Mouse (Mus musculus) midbrain, embryonic 11.5 days (tissue): ENCODE measurements at regions not wholly inside any gene's neighbourhood (a gene's known extent, or its start where the extent isn't known, plus 50 kb on each side); places are given as distances from the start of the nearest gene placed in this dataset.

Experiments
- ATAC-seq: fragments of 200-750 bp; cut with Nextera tagmentation; 2 replicates; pipeline ENCODE4 v1.8.0; 2017; ENCODE audit warnings: moderate TSS enrichment, moderate library complexity; ENCODE audit not compliant: low FRiP score
- DNase-seq: peaks from one replicate; pipeline ENCODE4 v3.0.0; 2015; ENCODE audit warnings: low spot score; ENCODE audit errors: missing footprints
- H3K27ac ChIP-seq: fragments of 300-500 bp; sonication (generic); 2 replicates; pipeline ENCODE4 v1.5.1; 2014; ENCODE audit warnings: low read depth, low read length
- H3K27me3 ChIP-seq: fragments of 300-500 bp; sonication (generic); 2 replicates; pipeline ENCODE4 v1.6.1; 2014; ENCODE audit warnings: mild to moderate bottlenecking, low read length, moderate library complexity, mixed read lengths; ENCODE audit not compliant: control insufficient read depth, insufficient read depth
- H3K36me3 ChIP-seq: fragments of 300-500 bp; sonication (generic); 2 replicates; pipeline ENCODE4 v1.6.1; 2014; ENCODE audit warnings: mild to moderate bottlenecking, low read length, moderate library complexity, mixed read lengths; ENCODE audit not compliant: control insufficient read depth, insufficient read depth
- H3K4me1 ChIP-seq: fragments of 300-500 bp; sonication (generic); 2 replicates; pipeline ENCODE4 v1.6.1; 2014; ENCODE audit warnings: low read length; ENCODE audit not compliant: control insufficient read depth, insufficient read depth
- H3K4me2 ChIP-seq: fragments of 300-500 bp; sonication (generic); 2 replicates; pipeline ENCODE4 v1.6.1; 2014; ENCODE audit warnings: mild to moderate bottlenecking, moderate library complexity
- H3K4me3 ChIP-seq: fragments of 300-500 bp; sonication (generic); 2 replicates; pipeline ENCODE4 v1.5.1; 2014; ENCODE audit warnings: low read depth, low read length
- H3K9ac ChIP-seq: fragments of 300-500 bp; sonication (generic); 2 replicates; pipeline ENCODE4 v1.6.1; 2014; ENCODE audit warnings: low read length
- H3K9me3 ChIP-seq: fragments of 300-500 bp; sonication (generic); 2 replicates; pipeline ENCODE4 v1.6.1; 2016; ENCODE audit warnings: low read length; ENCODE audit not compliant: control insufficient read depth
- WGBS: fragments of 180-500 bp; shearing (Covaris S2); extraction: QIAGEN DNeasy Blood & Tissue Kit; methylation state at CpG from one replicate; pipeline ENCODE4 v1.1.7; 2014; 5-methylcytosine and 5-hydroxymethylcytosine counted together

GRCm38 (mm10) chr16:76914311-76914710, 99.2 kb upstream of the Usp25 start:
- no peak overlapping the region for H3K27ac ChIP-seq
- no peak overlapping the region for H3K9ac ChIP-seq
- H3K4me2 ChIP-seq, result no peak overlapping the region
- H3K4me1 ChIP-seq, result no peaks in the 10 kb centered on the region
- DNase-seq (no peak), ATAC-seq (no peak)
- no peaks in the 10 kb centered on the region for H3K36me3 ChIP-seq
- no peaks in the 10 kb centered on the region for H3K27me3 ChIP-seq
- H3K4me3 ChIP-seq, result no peak overlapping the region
- WGBS, result 76% methylated on average over 1 of the region's 1 CpGs
- no peaks in the 10 kb centered on the region for H3K9me3 ChIP-seq

DNA sequence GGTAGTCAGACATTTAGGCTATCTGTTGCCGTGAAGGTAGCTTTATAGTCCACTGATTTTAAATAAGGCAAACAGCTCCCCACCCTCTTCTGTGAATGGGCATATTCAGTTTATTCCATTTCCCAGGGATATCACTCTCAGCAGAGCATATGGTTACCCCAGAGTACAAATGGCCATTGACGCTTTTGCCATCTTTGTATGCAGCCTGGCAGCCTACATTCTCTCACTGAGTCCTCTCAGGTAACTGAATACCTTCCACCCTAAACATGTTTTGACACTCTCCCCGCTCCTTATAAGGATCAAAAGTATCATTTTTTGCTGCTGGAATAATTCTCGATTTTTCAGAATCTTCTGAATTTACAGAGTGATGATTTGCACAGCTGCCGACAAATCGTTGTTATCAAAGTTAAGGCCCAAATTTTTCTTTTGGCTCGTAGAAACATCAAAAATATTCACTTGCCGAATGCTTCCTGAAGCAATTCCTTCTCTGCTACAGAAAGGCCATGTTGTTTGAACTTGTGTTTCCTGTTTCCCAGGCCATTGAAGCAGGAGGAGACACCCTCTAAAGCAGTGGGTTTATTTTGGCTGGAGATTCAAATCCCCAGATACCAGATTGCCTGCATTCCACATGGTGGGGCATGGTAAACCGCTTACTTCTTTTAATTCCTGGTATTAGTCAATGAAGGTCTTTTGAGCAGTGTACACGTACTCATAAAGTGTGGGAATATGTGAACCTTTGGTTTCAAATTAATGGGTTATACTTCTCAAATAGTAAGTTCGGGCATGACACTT, 108.1 kb upstream of the Usp25 start:
- Histone ChIP-seq H3K4me1 (no peaks in the 10 kb centered on the region), H3K4me3 (no peak overlapping the region), H3K27ac (no peak overlapping the region), H3K9me3 (no peaks in the 10 kb centered on the region), H3K4me2 (no peak overlapping the region), H3K36me3 (no peaks in the 10 kb centered on the region), H3K9ac (no peak overlapping the region), H3K27me3 (no peaks in the 10 kb centered on the region)
- no peak for DNase-seq
- ATAC-seq, result no peak
- 82% methylated on average over 11 of the region's 11 CpGs for WGBS

DNA sequence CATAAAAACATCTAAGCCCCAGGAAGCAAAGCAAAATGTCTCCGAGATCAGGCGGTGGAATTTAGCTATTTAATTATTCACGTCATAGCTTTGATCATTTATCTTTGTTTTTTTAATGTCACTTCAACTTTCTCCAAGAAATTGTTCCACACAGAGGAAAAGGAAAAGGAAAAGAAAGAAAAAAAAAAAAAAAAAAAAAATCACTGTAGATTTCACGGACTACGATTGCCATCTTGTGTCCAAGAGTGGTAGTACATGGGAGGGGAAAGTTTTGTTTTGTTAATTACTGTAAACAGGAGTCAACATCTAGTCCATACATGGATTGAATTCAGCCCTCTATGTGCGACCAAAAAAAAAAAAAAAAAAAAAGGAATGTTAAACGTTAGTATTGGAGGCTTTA, 114.4 kb upstream of the Usp25 start:
- 25% methylated on average over 7 of the region's 7 CpGs for WGBS
- H3K4me3 ChIP-seq, result no peak overlapping the region
- no peak overlapping the region for H3K27ac ChIP-seq
- H3K36me3 ChIP-seq, result no peaks in the 10 kb centered on the region
- no peak overlapping the region for H3K9ac ChIP-seq
- ATAC-seq (no peak), DNase-seq (peak; percentile 89)
- peaks cover 5% of the 10 kb centered on the region; the same call in 1 of the 2 replicates for H3K4me1 ChIP-seq
- no peak overlapping the region for H3K4me2 ChIP-seq
- no peaks in the 10 kb centered on the region for H3K9me3 ChIP-seq
- H3K27me3 ChIP-seq, result no peaks in the 10 kb centered on the region

- peak; percentile 68 for ATAC-seq
- 18% methylated on average over 13 of the region's 13 CpGs for WGBS
These were observed 117.2 kb upstream of the Usp25 start for GRCm38 (mm10) chr16:76896305-76896704.

GRCm38 (mm10) chr16:76895781-76896180, 117.7 kb upstream of the Usp25 start:
- H3K27me3 ChIP-seq, result no peaks in the 10 kb centered on the region
- DNase-seq (peak; percentile 86), ATAC-seq (peak; percentile 55; the same call in 1 of the 2 replicates)
- H3K9me3 ChIP-seq, result no peaks in the 10 kb centered on the region
- H3K36me3 ChIP-seq, result no peaks in the 10 kb centered on the region
- WGBS, result 40% methylated on average over 5 of the region's 5 CpGs
- no peak overlapping the region for H3K4me3 ChIP-seq
- peaks cover 5% of the 10 kb centered on the region; the same call in 1 of the 2 replicates for H3K4me1 ChIP-seq
- no peak overlapping the region for H3K27ac ChIP-seq
- no peak overlapping the region for H3K4me2 ChIP-seq
- H3K9ac ChIP-seq, result no peak overlapping the region

More at GRCm38 (mm10) chr16:76896305-76896704, 117.2 kb upstream of the Usp25 start:
- Histone ChIP-seq H3K4me3 (no peak overlapping the region), H3K27ac (no peak overlapping the region), H3K27me3 (no peaks in the 10 kb centered on the region), H3K9me3 (no peaks in the 10 kb centered on the region), H3K4me1 (peaks cover 5% of the 10 kb centered on the region; the same call in 1 of the 2 replicates), H3K36me3 (no peaks in the 10 kb centered on the region), H3K9ac (0 out of 2 replicates have a peak overlapping the region, but pooled peaks have one; percentile 30), H3K4me2 (peak overlapping the region; percentile 24; the same call in 1 of the 2 replicates)
- DNase-seq, result peak; percentile 88

GRCm38 (mm10) chr16:76878576-76878975, 134.9 kb upstream of the Usp25 start:
- H3K4me3 ChIP-seq, result no peak overlapping the region
- H3K4me2 ChIP-seq, result no peak overlapping the region
- DNase-seq (no peak), ATAC-seq (no peak)
- no peak overlapping the region for H3K27ac ChIP-seq
- no peaks in the 10 kb centered on the region for H3K9me3 ChIP-seq
- no peaks in the 10 kb centered on the region for H3K36me3 ChIP-seq
- no peaks in the 10 kb centered on the region for H3K4me1 ChIP-seq
- 83% methylated on average over 2 of the region's 2 CpGs for WGBS
- peaks cover 10% of the 10 kb centered on the region for H3K27me3 ChIP-seq
- H3K9ac ChIP-seq, result no peak overlapping the region

- 71% methylated on average over 3 of the region's 3 CpGs for WGBS
- H3K36me3 ChIP-seq, result no peaks in the 10 kb centered on the region
- H3K4me3 ChIP-seq, result no peak overlapping the region
- H3K27ac ChIP-seq, result no peak overlapping the region
- no peaks in the 10 kb centered on the region for H3K4me1 ChIP-seq
- peaks cover 12% of the 10 kb centered on the region for H3K27me3 ChIP-seq
- no peak overlapping the region for H3K4me2 ChIP-seq
- DNase-seq (no peak), ATAC-seq (peak; percentile 71)
- H3K9me3 ChIP-seq, result no peaks in the 10 kb centered on the region
- no peak overlapping the region for H3K9ac ChIP-seq
These were observed 138.0 kb upstream of the Usp25 start for GRCm38 (mm10) chr16:76875397-76876018.

- Histone ChIP-seq H3K9me3 (no peaks in the 10 kb centered on the region), H3K27ac (no peak overlapping the region), H3K27me3 (no peaks in the 10 kb centered on the region; the same call in 1 of the 2 replicates), H3K36me3 (no peaks in the 10 kb centered on the region), H3K4me1 (no peaks in the 10 kb centered on the region), H3K4me2 (no peak overlapping the region), H3K9ac (no peak overlapping the region), H3K4me3 (no peak overlapping the region)
- DNase-seq (no peak), ATAC-seq (peak; percentile 6; the same call in 1 of the 2 replicates)
- WGBS, result 73% methylated on average over 4 of the region's 4 CpGs
These were observed 147.1 kb upstream of the Usp25 start for GRCm38 (mm10) chr16:76866465-76866802.

GRCm38 (mm10) chr16:76865731-76866464, 147.6 kb upstream of the Usp25 start:
- Histone ChIP-seq H3K4me1 (no peaks in the 10 kb centered on the region), H3K4me2 (peak overlapping the region; percentile 23; the same call in 1 of the 2 replicates), H3K36me3 (no peaks in the 10 kb centered on the region), H3K27me3 (no peaks in the 10 kb centered on the region), H3K9ac (no peak overlapping the region), H3K9me3 (no peaks in the 10 kb centered on the region), H3K4me3 (no peak overlapping the region), H3K27ac (no peak overlapping the region)
- DNase-seq (peak; percentile 89), ATAC-seq (peak; percentile 76)
- 27% methylated on average over 9 of the region's 12 CpGs for WGBS
